Comparison of ENCODE assay signal across 9 mouse cellular contexts in the genomic region with DNA sequence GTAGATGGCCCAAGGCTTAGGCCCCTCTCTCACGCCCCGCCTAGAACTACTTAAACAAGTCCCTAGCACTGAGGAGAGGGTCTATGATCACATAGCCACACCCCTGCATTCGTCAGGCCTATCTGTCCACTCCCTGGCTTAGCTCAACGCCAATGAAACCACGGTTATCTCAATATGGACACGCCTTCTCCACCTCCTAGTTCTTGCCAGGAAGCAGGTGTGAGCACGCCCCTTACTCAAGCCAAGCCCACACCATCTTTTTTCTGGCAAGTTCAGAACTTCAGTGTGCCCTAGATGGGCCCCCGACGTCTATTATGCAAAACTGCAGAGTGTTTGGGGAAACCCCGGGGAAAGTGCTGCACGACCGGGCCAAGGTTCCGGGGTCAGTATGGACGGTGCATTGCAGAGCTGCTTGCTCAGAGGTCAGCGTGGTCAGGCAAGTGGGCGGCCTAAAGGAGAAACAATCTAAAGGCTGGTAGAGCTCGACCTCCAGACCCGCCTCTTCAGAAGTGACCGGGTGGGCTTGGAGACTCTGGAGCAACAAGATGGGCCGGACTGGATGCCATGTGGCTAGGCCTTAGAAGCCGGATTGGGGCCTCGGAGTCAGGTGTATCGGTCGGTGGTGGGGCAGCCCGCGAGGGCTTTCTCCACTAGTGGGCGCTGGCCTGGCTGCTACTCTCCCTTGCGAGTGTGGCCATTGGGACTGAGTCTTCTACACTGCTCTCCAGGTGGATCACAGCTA. TPM values are rescaled to one million over a fixed set of nuclear protein-coding genes. Genes with fewer than 3 reads are reported as not detected.
DNase-seq lines count a peak whose midpoint lies in the region; ATAC-seq lines count a peak whose summit lies in the region.
"Had no signal": no experiment of that assay in that cellular context is flagged by ENCODE, and none has a peak within 500 bp of the region (broad histone marks: within the 10 kb centered on the region; RNA-seq: fewer than 3 reads in every experiment).

Gene Noxa1, minus strand, starts transcription at position 41 of the 742 bp plus-strand sequence.

- WGBS in heart, embryonic 15.5 days, result 44% methylated on average over 28 of the region's 28 CpGs

- H3K27me3 ChIP-seq in heart, embryonic 15.5 days, result peaks cover 13% of the 10 kb centered on the region

- no peaks in the 10 kb centered on the region for H3K9me3 ChIP-seq in heart, embryonic 15.5 days (replicated peaks)

- no peak for DNase-seq in heart, adult 18-20 months
- peak; percentile 89 for DNase-seq in R1 (ENCODE audit: low read depth, low spot score)
- DNase-seq in cerebellum, adult 11 months, result no peak
- DNase-seq in adrenal gland, postnatal 10 days, result no peak
- DNase-seq in urinary bladder, postnatal 4 days (ENCODE audit: low spot score in 2 of 2), result no peak

- H3K36me3 ChIP-seq in heart, embryonic 15.5 days, result no peaks in the 10 kb centered on the region

- H3K9ac ChIP-seq in heart, embryonic 15.5 days, result no peak within 1 kb of the TSS

- H3K4me3 ChIP-seq in heart, embryonic 15.5 days, result 0 out of 2 replicates have a peak within 1 kb of the TSS, but pooled peaks have one; percentile 7
- H3K4me3 ChIP-seq: layer of hippocampus, adult 2 months had no signal

- H3K27ac ChIP-seq in heart, embryonic 15.5 days, result no peak within 1 kb of the TSS
- H3K27ac ChIP-seq: layer of hippocampus, adult 2 months had no signal

- ATAC-seq in heart, embryonic 15.5 days (replicated peaks; ENCODE audit: insufficient number of reproducible peaks, insufficient read depth, low FRiP score, low read depth), result peak; percentile 30; the same call in 1 of the 2 replicates
- ATAC-seq in inflammation-experienced regulatory T-cells, adult 6 months, result peak; percentile 84
- peak; percentile 51 for ATAC-seq in megakaryocyte-erythroid progenitor cell, adult 5-6 weeks (replicated peaks; ENCODE audit: low FRiP score, low TSS enrichment, poor library complexity, severe bottlenecking)

- peak within 1 kb of the TSS; percentile 42 for H3K4me2 ChIP-seq in heart, embryonic 15.5 days

- peaks cover 4% of the 10 kb centered on the region; the same call in 1 of the 2 replicates for H3K4me1 ChIP-seq in heart, embryonic 15.5 days (replicated peaks)

RNA-seq across cellular contexts. Expression of gene Noxa1, which starts in this region (rescaled TPM):
- polyA plus RNA-seq in heart, embryonic 15.5 days (2015; fragmentation: Nextera tagmentation; extraction: Ambion mirVana), result 0.15 and 0.16 TPM in 2 replicates
- total RNA-seq in heart, adult 18-20 months (2021), result not detected
- 1 to 10 TPM in 2 of 3 experiments, under 1 TPM in 1; 0.68 to 4.2 (median 4.2) TPM for polyA plus RNA-seq in inflammation-experienced regulatory T-cells, adult 6 months (2017; shearing (Covaris generic))
- not detected in 2 replicates for total RNA-seq in megakaryocyte-erythroid progenitor cell, adult 5-6 weeks (2014; fragmentation: Nextera tagmentation)
- total RNA-seq in megakaryocyte-erythroid progenitor cell, adult 5-6 weeks (2017), result 1.1 TPM in 1 of 2 replicates, not detected in the other
- not detected for total RNA-seq in adrenal gland, postnatal 10 days (2021)
- total RNA-seq: layer of hippocampus, adult 2 months had no signal

Comparison
In these comparisons a context has a peak if more than half of its experiments do, and no peak if none do; other contexts are left out.
1. Peak in ATAC-seq, H3K4me3 ChIP-seq and H3K4me2 ChIP-seq in heart, embryonic 15.5 days; RNA of the gene not detected or under 1 TPM.
2. ATAC-seq: peak in every context shown above with its lines; median percentile 84 in inflammation-experienced regulatory T-cells, adult 6 months; 51 in megakaryocyte-erythroid progenitor cell, adult 5-6 weeks; 30 in heart, embryonic 15.5 days.